Mouse (Mus musculus) embryonic fibroblast, embryonic 13.5 days (primary cell): ENCODE measurements around the gene Wnt3.

Experiments used
- CTCF ChIP-seq: IDR thresholded peaks from 2 replicates; pipeline ENCODE4 v1.5.1; 2011; ENCODE audit warnings: mild to moderate bottlenecking, control low read depth, low read length, moderate library complexity, borderline replicate concordance; ENCODE audit not compliant: insufficient read depth
- POLR2A ChIP-seq: IDR thresholded peaks from 2 replicates; pipeline ENCODE4 v1.6.1; 2011; ENCODE audit warnings: low read depth, mild to moderate bottlenecking, control low read depth, low read length, moderate library complexity

GRCm38 (mm10) chr11:103804126-103804525, 30.2 kb downstream of the Wnt3 start:
- TF ChIP-seq CTCF (no peak), POLR2A (no peak)
